Mouse (Mus musculus) liver, adult 2 months (tissue): Measurements from ENCODE around the gene Pbx3. TPM values are rescaled to one million over a fixed set of nuclear protein-coding genes. Genes with fewer than 3 reads are reported as not detected.

Experiments used
- DNase-seq: peaks from one replicate; pipeline ENCODE4 v3.0.0-alpha.2; 2011; ENCODE audit warnings: low read depth, low spot score; ENCODE audit errors: extremely low read depth
- H3K27ac ChIP-seq: fragments of 200-500 bp; replicated peaks from 2 replicates; pipeline ENCODE4 v1.5.1; 2012; ENCODE audit warnings: low read depth, mild to moderate bottlenecking, control low read depth, inconsistent platforms, low read length; ENCODE audit not compliant: insufficient read depth
- H3K27me3 ChIP-seq: fragments of 200-500 bp; 2 replicates; pipeline ENCODE4 v1.6.1; 2012; ENCODE audit warnings: mild to moderate bottlenecking, moderate library complexity, low read length, inconsistent platforms; ENCODE audit not compliant: control insufficient read depth, insufficient read depth
- H3K36me3 ChIP-seq: fragments of 200-500 bp; 2 replicates; pipeline ENCODE4 v1.6.1; 2012; ENCODE audit warnings: low read length, inconsistent platforms; ENCODE audit not compliant: control insufficient read depth, insufficient read depth
- H3K4me1 ChIP-seq: fragments of 200-500 bp; 2 replicates; pipeline ENCODE4 v1.6.1; 2011; ENCODE audit warnings: low read length; ENCODE audit not compliant: control insufficient read depth, insufficient read depth
- H3K4me3 ChIP-seq: fragments of 200-500 bp; 2 replicates; pipeline ENCODE4 v1.5.1; 2011; ENCODE audit warnings: low read depth, mild to moderate bottlenecking, control low read depth, low read length, moderate library complexity; ENCODE audit not compliant: insufficient read depth
- H3K79me2 ChIP-seq: fragments of 200-500 bp; 2 replicates; pipeline ENCODE4 v1.6.1; 2012; ENCODE audit warnings: inconsistent platforms, mild to moderate bottlenecking, low read length, moderate library complexity; ENCODE audit not compliant: control insufficient read depth, insufficient read depth
- H3K9ac ChIP-seq: fragments of 200-500 bp; 2 replicates; pipeline ENCODE4 v1.6.1; 2012; ENCODE audit warnings: low read depth, mild to moderate bottlenecking, control low read depth, inconsistent platforms, low read length
- CTCF ChIP-seq: fragments of 200-500 bp; IDR thresholded peaks from 2 replicates; pipeline ENCODE4 v1.5.1; 2011; ENCODE audit warnings: low read depth, low read length, control low read depth
- POLR2A ChIP-seq: fragments of 200-500 bp; IDR thresholded peaks from 2 replicates; pipeline ENCODE4 v1.6.1; 2011; ENCODE audit warnings: low read length, control low read depth; ENCODE audit not compliant: insufficient read depth; ENCODE audit errors: extremely low read depth
- WGBS: fragments of 180-500 bp; shearing (Covaris S2); methylation state at CpG from one replicate; pipeline ENCODE4 v1.1.7; 2018; 5-methylcytosine and 5-hydroxymethylcytosine counted together
- polyA plus RNA-seq: library from polyadenylated mRNA; depleted of rRNA; stranded (reverse); fragments of >200 nt; gene quantifications from 2 replicates; pipeline ENCODE4 v1.2.3, GENCODE M21; 2012
- total RNA-seq: library from RNA; depleted of rRNA; stranded (reverse); fragments of >200 nt; gene quantifications from 2 replicates; pipeline ENCODE4 v1.2.3, GENCODE M21; 2014

The Pbx3 gene
- total and polyA plus RNA-seq, 2 experiments: 1.0 to 1.9 TPM

GRCm38 (mm10) chr2:34234274-34234673 lies 138.7 kb downstream of the Pbx3 start:
- H3K36me3 ChIP-seq: no peaks in the 10 kb centered on the region
- H3K27ac ChIP-seq: no peak overlapping the region
- 93% methylated on average over 1 of the region's 1 CpGs for WGBS
- DNase-seq: no peak
- no peak overlapping the region for H3K9ac ChIP-seq
- H3K27me3 ChIP-seq: no peaks in the 10 kb centered on the region
- H3K4me1 ChIP-seq: no peaks in the 10 kb centered on the region; the same call in 1 of the 2 replicates
- no peaks in the 10 kb centered on the region for H3K79me2 ChIP-seq
- TF ChIP-seq POLR2A: no peak
- no peak for TF ChIP-seq CTCF
- no peak overlapping the region for H3K4me3 ChIP-seq

- no peak for TF ChIP-seq CTCF
- TF ChIP-seq POLR2A: no peak
- Histone ChIP-seq H3K4me1 (no peaks in the 10 kb centered on the region; the same call in 1 of the 2 replicates), H3K36me3 (no peaks in the 10 kb centered on the region), H3K9ac (no peak overlapping the region), H3K27me3 (no peaks in the 10 kb centered on the region), H3K79me2 (no peaks in the 10 kb centered on the region), H3K27ac (no peak overlapping the region), H3K4me3 (no peak overlapping the region)
- 91% methylated on average over 5 of the region's 5 CpGs for WGBS
- DNase-seq: no peak
Observed at GRCm38 (mm10) chr2:34233271-34233670, 139.7 kb downstream of the Pbx3 start.

- Histone ChIP-seq H3K4me1 (0 out of 2 replicates have a peak, but pooled peaks cover 2% of the 10 kb centered on the region), H3K36me3 (no peaks in the 10 kb centered on the region), H3K27me3 (no peaks in the 10 kb centered on the region), H3K27ac (no peak overlapping the region), H3K4me3 (no peak overlapping the region), H3K79me2 (no peaks in the 10 kb centered on the region), H3K9ac (no peak overlapping the region)
- TF ChIP-seq POLR2A: no peak
- TF ChIP-seq CTCF: no peak
- 96% methylated on average over 4 of the region's 4 CpGs for WGBS
- DNase-seq: no peak
Observed at GRCm38 (mm10) chr2:34227688-34228087, 145.3 kb downstream of the Pbx3 start.

- 40% methylated on average over 6 of the region's 6 CpGs for WGBS
- TF ChIP-seq POLR2A: no peak
- no peak for TF ChIP-seq CTCF
- no peak overlapping the region for H3K9ac ChIP-seq
- no peak overlapping the region for H3K27ac ChIP-seq
- no peaks in the 10 kb centered on the region for H3K79me2 ChIP-seq
- 0 out of 2 replicates have a peak, but pooled peaks cover 2% of the 10 kb centered on the region for H3K4me1 ChIP-seq
- no peak overlapping the region for H3K4me3 ChIP-seq
- no peaks in the 10 kb centered on the region for H3K27me3 ChIP-seq
- no peaks in the 10 kb centered on the region for H3K36me3 ChIP-seq
- no peak for DNase-seq
Observed at GRCm38 (mm10) chr2:34225470-34225869, 147.5 kb downstream of the Pbx3 start.

- no peaks in the 10 kb centered on the region for H3K79me2 ChIP-seq
- DNase-seq: no peak
- H3K4me1 ChIP-seq: 0 out of 2 replicates have a peak, but pooled peaks cover 2% of the 10 kb centered on the region
- H3K9ac ChIP-seq: no peak overlapping the region
- 84% methylated on average over 3 of the region's 3 CpGs for WGBS
- no peaks in the 10 kb centered on the region for H3K27me3 ChIP-seq
- H3K36me3 ChIP-seq: no peaks in the 10 kb centered on the region
- H3K4me3 ChIP-seq: no peak overlapping the region
- no peak overlapping the region for H3K27ac ChIP-seq
- TF ChIP-seq CTCF (no peak), POLR2A (no peak)
Observed at GRCm38 (mm10) chr2:34221477-34221876, 151.5 kb downstream of the Pbx3 start.

GRCm38 (mm10) chr2:34219150-34219549 lies 153.8 kb downstream of the Pbx3 start:
- no peaks in the 10 kb centered on the region for H3K27me3 ChIP-seq
- H3K4me1 ChIP-seq: no peaks in the 10 kb centered on the region
- WGBS: 90% methylated on average over 1 of the region's 1 CpGs
- H3K79me2 ChIP-seq: no peaks in the 10 kb centered on the region
- DNase-seq: no peak
- H3K4me3 ChIP-seq: no peak overlapping the region
- H3K9ac ChIP-seq: no peak overlapping the region
- TF ChIP-seq POLR2A: no peak
- TF ChIP-seq CTCF: no peak
- no peaks in the 10 kb centered on the region for H3K36me3 ChIP-seq
- no peak overlapping the region for H3K27ac ChIP-seq
